Mouse (Mus musculus) neural tube, embryonic 10.5 days (tissue): ENCODE results near the gene Map2k5.

Experiments used
- DNase-seq: peaks from one replicate; pipeline ENCODE4 v3.0.0-alpha.2; 2017; ENCODE audit warnings: low spot score; ENCODE audit errors: extremely low spot score

Gene Map2k5

DNA sequence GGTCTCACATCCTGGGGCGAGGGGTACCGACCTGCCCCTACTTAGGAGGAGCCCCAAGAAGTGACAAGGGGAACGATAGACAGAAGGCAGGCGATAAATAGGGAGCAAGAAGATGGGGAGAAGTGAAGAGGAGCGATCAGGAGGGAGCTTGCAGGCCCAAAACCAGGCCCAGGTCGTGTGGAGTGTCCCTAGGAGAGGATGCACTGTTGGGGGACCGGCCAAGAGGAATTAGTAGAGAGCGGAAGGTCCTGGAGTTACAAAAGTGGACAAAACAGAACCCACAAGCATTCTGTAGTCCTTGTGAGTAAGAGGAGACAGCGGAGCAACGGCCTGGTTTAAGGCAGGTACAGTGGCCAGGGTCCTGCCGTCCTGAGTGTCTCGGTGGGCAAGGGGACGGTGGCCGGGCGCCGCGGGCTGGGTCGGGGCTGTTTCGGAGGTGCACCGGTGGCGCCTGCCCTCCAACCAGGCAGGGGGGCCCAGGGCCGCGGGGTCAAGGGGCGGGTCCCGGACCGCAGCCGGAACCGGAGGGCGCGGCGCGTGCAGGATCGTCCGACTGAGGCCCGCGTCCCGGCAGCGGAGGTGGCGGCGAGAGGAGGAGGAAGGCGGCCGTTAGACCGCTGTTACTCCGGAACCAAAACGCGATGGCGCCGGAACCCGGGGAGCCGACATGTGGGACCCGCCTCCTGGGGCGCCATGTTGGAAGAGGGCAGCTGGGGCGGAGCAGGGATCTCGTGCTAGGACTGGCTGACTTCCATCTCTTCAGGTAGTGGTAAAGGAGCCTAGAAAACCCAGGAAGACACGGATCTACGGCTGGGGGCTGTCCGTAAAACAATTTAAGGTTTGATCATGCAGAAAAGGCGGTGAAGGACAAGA lies at the start of gene Map2k5:
Gene Map2k5 (minus strand): TSS at position 633 of the 873 bp plus-strand sequence.
- DNase-seq, result peak; percentile 90

DNA sequence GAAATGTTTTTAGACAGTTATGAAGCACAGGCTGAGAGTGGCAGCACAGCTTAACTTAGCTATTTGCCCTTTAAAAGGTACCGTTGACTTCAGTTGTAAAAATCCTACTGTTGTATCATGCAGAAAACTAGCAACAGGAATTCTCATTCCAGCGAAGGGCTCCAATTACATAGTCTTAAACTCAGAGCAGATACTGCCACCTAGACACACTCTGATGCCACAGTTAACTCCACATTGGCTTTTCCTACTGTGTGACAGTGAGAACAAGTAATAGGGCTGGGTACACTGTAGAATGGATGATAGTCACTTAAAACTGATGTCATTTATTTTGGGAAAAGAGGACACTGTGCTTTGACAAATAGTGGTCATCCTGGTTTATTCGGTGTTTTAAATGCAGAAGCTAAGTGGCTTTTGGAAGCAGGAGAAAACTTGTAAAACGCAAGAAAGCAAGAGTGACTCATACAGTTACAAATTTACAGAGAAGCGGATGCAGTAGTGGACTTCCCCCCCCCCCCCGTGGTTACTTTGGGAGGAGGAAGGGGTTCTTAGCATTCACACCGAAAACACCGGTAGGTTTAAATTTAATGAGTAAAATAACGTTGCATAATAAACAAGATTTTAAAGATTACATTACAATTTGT lies 43.5 kb upstream of the Map2k5 start:
- no peak for DNase-seq

DNA sequence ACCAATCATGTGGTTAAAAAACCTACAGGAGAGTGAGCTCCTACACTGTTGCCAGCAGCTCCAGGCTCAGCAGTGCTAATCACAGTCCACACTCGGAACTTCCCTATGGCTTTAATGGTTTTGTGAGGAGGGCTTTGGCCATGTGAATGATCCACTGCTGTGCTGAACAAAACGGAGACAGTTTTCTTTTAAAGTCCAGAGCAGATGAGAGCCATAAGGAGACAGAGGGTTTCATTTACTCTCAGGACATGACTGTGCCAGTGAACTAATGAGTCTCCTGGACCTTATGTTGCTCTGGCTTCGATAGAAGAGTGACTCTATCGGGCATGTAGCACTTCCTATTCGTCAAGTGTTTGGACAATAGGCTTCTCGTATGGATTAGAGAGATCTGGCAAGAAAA lies 42.7 kb upstream of the Map2k5 start:
- DNase-seq, result no peak

DNA sequence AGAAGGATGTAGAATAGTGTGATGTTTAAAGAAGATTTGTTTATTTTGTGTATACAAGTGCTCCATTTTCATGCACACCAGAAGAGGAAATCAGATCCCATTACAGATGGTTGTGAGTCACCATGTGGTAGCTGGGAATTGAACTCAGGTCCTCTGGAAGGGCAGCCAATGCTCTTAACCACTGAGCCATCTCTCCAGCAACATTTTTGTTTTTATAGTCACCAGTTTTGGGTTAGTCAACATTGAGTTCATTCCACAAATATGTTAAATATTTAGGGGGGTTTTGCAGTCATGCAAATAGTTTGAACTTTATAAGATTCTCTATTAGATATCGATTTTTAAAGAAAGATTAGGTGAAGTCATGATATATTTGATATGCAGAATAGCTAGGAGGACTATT lies 22.5 kb upstream of the Map2k5 start:
- DNase-seq, result no peak

DNA sequence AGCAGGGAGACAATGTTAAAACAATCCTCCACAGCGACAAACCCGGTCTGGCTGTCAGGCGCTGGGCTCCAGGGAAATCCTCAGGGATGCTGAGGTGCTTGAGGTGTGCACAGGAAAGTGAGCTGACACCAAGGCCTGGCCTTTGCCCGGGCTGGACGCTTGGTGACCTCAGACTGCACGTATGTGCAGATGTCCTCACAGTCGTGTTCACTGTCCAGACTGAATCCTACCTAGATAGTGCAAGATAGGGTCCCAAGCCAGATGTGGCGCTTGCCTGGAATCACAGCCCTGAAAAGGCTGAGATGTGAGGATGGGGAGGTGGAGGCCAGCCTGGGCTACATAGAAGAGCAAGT lies 21.7 kb upstream of the Map2k5 start:
- DNase-seq, result no peak

DNA sequence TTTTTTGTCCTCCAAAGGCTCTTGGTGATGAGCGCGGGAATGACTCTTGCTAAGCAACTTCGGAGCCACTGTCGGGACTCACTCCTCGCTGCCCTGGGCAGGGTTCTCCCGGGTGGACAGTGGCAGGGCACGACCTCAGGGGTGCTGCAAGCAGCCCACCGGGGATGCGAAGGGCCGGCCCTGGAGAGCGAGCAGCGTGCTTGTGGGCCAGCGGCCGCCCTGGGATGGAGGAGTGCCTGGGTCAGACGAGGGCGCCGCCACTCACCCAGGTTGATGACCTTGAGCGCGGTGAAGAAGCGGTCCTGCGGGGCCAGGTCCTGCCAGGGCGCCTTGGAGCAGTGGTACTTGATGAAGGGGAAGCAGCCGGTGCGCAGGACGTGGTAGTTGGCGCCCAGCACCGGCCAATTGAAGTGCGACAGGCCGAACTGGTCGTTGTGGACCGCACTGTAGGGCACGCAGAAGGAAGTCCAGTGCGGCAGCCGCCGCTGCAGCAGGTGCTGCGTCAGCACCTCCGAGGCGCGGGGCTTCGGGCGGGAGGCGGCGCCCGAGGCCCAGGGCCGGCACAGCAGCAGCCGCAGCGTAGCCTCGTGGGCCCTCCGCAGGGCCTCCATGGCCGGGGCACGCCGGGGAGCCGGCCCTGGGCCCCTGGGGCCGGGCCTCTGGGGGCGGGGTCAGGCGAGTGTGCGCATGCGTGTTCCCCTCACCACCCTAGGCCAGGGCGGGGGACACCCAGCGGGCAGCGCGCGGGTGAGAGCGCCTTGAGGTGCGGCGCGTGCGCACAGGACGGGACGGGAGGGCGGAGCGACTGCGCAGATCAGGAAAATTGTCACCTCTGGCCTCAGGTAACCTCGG lies 21.1 kb upstream of the Map2k5 start, which contains the start of gene 2300009A05Rik:
Gene 2300009A05Rik (minus strand): TSS at position 636 of the 852 bp plus-strand sequence.
- peak; percentile 94 for DNase-seq

DNA sequence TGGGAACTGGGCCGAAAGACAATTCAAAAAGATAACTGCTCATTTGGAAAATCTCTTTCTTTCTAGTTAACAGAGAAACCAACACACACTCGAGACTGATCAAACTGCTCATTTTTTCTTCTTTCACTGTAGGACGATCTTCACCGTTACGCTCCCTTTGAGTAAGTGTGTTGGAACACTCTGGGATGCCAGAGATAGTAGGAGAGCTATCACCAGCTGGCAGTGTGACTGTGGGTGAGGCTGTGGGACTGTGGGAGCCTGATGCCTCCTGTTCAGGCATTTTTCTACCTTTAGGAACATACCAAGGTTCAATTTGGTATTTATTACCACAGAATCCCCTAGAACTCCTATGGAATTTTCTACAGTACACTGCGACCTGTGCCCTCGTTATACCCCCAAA lies 17.9 kb upstream of the Map2k5 start:
- no peak for DNase-seq

DNA sequence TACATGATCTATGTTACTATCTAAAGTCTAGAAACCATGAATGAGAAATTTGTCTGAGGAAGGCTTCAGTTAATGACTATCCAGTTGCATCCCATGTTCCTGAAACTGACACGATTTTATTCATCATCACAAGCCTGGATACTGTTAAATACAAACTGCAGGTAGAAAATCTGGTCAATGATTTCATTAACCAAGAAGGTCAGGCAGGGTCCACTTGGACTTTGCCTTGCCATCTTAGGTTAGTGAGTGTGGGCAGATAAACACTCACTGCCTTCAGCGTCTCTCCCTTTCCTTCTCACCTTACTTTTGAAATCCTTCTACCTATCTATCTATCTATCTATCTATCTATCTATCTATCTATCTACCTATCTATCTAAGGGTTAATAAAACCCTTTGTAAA lies 13.6 kb upstream of the Map2k5 start:
- DNase-seq, result no peak

DNA sequence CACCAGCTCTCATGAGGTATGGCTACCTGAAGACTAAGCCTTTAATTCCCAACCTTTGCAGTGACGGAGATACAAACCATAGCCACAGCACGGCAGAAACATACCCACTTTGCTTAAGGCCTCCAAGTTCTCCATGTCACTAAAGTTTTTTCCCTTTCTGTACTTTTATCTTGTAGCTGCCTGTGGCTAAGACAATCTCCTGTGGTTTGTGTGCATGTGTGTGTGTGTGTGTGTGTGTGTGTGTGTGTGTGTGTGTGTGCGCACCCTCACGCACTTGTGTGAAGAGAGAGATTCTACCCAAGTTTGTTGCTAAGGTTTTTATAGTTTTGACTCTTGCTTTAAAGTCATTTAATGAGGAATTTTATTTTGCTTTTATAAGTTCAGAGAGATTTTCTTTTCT lies 5.1 kb upstream of the Map2k5 start:
- no peak for DNase-seq

DNA sequence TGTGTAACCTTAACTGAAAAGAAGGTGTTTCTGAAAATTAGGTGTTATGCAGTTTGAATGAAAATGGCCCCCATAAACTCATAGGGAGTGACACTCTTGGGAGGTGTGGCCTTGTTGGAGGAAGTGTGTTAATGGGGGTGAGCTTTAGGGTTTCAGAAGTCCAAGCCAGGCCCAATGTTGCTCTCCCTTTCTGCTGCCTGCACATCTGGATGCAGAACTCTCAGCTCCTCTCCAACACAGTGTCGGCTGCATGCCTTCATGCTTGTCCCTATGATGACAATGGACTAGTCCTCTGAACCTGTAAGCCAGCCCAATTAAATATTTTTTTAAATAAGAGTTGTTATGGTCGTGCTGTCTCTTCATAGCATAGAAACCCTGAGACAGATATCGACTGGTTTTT lies 2.6 kb upstream of the Map2k5 start:
- no peak for DNase-seq

DNA sequence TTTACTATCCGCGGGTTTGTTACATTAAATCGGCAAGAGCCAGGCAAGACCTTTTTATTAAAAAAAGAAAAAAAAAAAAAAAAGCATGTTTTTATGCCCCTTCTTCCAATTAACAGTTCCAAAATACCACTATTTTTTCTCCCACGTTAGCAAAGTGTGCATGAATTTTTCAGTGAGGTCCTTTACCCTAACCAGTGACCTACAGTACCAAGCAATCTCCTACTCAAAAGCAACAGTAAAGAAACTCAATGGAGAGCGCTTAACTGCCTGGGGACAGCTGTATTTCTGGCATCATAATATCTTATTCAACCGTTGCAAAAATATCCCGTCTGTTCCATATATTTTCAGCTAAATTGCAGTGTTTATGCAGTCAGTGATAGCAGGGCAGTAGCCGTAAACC lies 472 bp upstream of the Map2k5 start:
- DNase-seq, result no peak

DNA sequence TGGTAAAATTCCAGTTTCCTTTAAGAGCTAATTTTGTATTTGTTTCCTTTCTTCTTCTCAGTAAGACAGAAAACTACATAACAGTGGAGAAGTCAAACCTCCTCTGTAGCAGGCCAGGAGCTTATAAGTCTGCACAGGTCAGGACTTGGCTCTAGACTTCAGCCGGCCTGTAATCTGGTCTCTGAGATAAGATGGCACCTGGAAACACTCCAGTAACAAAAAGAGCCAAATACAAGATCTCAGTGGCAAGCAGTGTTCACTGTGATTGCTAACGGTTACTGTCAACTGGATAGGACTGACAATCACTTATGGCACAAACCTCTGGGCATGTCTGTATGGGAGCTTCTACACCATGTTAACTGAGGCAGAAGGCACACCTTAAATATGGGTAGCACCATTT lies 4.4 kb downstream of the Map2k5 start:
- no peak for DNase-seq

DNA sequence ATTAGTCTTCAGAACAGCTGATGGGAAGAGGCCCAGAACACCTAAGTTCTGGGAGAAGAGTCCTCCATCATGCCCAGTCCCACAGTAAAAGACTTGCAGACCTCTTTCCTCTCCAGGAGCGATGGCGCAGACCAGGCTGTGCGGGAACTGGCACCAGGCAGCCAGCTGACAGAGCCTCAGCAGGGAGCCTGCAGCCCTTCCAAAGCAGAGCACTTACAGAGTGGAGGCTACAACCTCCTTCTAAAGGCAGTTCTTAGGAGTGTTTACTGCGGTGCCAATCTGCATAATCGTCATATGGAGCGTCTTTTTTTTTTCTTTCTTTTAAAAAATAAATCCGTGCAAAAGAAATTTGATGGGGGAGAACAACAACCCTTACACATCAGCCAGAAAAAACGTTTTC lies 5.2 kb downstream of the Map2k5 start:
- DNase-seq, result no peak

DNA sequence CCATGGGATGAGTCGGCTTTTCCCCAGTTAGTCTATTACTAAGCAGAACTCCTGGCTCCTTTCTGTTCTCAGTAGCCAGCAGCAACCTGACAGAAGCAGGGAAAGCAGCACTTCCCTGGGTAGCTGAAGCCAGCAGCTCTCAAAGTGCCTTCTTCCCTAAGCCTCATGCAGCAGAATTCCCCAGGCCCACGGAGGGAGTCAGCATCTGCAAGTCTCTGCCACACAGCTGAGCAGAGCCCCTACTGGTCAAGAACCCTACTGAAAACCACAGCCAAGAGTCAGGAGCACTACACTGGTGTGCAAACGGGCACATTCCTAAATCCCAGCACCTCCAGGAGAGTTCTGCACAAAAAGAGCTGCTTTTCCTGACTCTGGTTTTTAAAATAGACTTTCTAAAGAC lies 17.3 kb downstream of the Map2k5 start:
- no peak for DNase-seq

DNA sequence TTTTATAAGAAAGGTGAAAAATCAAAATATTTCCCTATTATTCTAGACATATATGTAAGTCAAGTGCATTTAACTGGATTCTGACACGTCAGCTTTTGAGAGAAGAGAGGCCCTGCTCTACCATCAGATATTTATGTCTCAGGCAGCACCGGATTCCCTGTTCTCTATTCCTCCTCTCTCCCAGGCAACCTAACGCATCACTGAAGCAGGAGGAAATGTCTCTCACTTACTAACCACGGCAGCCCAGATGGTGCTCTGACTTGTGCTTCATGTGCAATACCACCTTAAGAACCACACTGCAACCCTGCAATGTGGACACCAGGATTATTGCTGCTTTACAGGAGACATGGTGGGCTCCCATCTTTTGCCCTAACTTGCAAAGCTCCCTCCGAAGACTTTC lies 18.7 kb downstream of the Map2k5 start:
- DNase-seq, result no peak

DNA sequence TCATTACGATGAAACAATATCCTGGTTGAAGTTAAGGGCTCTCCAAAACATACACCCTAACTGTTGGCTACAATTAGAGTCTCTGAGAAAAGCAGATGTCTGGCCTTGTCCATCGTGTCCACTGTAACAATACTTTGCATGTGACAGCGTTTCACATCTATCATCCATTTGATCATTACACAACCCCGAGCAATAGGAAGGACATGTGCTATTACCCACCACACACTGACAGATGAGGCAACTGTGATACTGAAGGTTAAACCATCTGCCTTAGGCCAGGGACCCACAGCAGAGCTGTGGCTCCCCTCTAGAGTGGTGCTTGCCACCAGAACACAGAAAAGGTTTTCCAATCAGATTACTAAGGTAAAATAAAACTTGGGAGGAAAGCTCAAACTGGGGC lies 21.0 kb downstream of the Map2k5 start:
- DNase-seq, result no peak

DNA sequence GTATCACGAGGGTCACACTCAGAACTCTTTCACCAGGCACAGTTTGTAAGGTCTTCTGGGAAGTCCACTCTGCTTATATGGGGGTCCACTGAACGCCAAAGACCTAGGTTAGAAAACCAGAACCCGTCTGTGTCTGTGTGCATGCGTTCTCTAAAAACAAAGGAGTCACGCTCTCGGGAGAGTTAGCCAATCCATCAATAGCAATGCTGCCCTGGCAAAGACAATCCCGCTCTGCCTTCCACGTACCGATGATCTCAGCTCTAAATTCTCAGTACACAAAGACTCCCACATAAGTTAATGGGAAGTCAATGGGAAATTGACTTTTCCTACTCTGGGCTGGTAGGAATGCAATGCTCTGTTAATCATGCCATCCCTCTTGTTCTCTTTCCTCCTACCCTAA lies 21.4 kb downstream of the Map2k5 start:
- DNase-seq, result no peak

DNA sequence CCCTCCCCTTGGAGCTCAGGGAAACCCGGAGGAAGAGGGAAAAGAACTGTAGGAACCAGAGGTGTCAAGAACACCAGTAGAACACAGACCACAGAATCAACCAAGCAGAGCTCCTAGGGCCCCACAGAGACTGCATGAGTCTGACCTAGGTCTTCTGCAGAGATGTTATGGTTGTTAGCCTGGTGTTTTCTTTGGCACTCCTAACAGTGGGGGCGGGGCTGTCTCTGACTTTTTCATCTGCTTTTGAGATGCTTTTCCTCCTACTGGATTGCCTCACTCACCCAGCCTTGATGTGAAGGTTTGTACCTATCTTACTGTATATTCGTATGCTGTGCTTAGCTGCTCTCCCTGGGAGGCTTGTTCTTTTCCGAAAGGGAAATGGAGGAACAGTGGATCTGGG lies 23.5 kb downstream of the Map2k5 start:
- DNase-seq, result no peak

DNA sequence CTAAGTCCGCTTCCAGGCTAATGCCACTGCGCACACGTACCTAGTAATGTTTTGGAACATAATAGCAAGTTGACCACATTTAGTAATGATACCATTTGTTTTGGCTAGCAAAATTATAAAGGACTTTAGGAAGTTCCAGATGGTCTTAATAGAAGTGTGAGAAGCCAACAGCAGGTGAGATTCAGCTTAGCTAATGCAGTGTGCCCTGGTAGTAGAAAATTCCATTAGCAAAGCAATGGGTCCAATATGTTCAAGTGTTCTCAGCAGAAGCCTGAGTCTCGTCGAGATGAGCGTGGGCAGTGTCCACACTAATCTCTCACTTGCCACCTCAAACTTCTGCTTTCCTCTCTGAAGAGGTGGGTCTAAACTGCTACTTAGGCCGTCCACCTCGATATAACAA lies 27.7 kb downstream of the Map2k5 start:
- DNase-seq, result no peak

DNA sequence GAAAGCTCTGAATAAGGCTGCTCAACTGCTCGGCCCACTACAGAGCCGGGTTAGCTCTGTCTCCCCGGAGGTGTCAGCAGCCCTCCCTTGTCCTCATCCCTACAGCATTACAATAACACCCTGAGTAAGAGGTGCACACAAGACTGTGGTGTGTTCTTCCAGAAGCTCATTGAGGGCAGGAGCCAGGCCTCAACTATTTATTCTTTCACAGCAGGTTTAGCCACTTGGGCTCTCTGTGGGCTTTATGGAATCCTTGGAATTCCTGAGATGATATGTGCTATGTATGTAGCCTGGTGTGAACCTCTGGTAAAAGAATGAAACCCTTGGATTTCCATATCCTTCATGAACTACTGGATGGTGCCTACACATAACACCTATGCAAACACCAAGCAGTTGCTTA lies 28.5 kb downstream of the Map2k5 start:
- no peak for DNase-seq

DNA sequence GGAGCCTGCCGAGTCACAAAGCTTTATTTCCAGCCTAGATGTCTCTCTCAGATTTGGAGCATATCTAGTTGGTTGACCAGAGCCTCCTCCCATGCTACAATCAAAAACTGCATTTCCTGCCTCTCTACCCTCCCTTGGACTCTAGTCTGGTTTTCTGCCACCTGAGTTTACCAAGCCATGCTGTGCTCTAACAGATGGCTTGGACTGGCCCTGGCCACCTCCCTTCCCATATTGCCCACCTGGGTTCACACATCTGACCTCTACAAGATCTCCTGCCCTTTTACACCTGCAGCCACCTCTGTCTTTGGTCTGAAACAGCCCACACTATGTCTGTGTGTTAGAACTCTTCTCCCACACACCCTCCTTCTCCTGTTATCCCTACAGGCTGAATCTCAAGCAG lies 29.6 kb downstream of the Map2k5 start:
- DNase-seq, result no peak

DNA sequence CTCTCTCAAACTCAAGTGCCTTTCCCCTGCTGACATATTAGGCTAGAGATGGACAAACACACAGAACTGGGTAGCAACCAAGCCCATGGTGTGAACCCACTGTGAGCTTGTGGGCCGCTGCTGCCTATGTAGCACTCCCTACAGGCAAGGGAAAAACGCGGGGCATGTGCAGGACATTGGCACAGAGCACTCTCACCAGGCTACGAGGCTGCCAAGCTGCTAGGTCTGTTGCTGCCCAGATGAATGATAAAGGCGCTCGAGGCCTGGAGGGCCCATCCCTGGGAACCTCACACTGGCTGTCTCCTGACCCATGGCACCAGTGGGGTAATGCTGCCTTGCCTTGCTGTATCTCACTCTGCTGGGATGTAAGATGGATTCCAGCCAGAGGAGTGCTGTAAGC lies 31.7 kb downstream of the Map2k5 start:
- no peak for DNase-seq
